In genomic region chr17:83998972-83999545, GRCm38 (mm10) we compare ENCODE assay signal across 16 mouse cellular contexts.
DNase-seq lines count a peak whose midpoint lies in the region; ATAC-seq and TF ChIP-seq lines count a peak whose summit lies in the region.
"Had no signal": no experiment of that assay in that cellular context is flagged by ENCODE, and none has a peak within 500 bp of the region (broad histone marks: within the 10 kb centered on the region; RNA-seq: fewer than 3 reads in every experiment).

No protein-coding gene starts in this region.

- TF ChIP-seq RAD21 in MEL (IDR thresholded peaks at IDR 0.05; ENCODE audit: low read depth, low read length), result no peak

- 41% methylated on average over 10 of the region's 10 CpGs for WGBS in intestine, postnatal 0 days
- 51% methylated on average over 10 of the region's 10 CpGs for WGBS in liver, postnatal 0 days (ENCODE audit: insufficient replicate concordance)

- no peaks in the 10 kb centered on the region for H3K79me2 ChIP-seq in MEL (ENCODE audit: control insufficient read depth, insufficient read depth, low read length, poor library complexity)

- TF ChIP-seq POLR2A in MEL (IDR thresholded peaks at IDR 0.05; ENCODE audit: control insufficient read depth in 1 of 2, insufficient read depth in 1 of 2, low read depth in 1 of 2, low read length in 2 of 2, poor library complexity in 1 of 2), result no peak

- H3K36me3 ChIP-seq in MEL (ENCODE audit: control insufficient read depth in 1 of 2, insufficient read depth in 2 of 2, low read length in 2 of 2), result peaks cover 0 to 9% of the 10 kb centered on the region in 2 experiments; a peak in 2 of 4 replicates
- H3K36me3 ChIP-seq in intestine, postnatal 0 days (ENCODE audit: control insufficient read depth, insufficient read depth), result no peaks in the 10 kb centered on the region
- H3K36me3 ChIP-seq in liver, postnatal 0 days (replicated peaks; ENCODE audit: insufficient read depth, low read length), result no peaks in the 10 kb centered on the region
- H3K36me3 ChIP-seq: hindbrain, embryonic 13.5 days; midbrain, embryonic 12.5 days had no signal

- peak overlapping the region; percentile 51 for H3K4me2 ChIP-seq in intestine, postnatal 0 days (replicated peaks; ENCODE audit: low read depth)
- peak overlapping the region; percentile 30 for H3K4me2 ChIP-seq in liver, postnatal 0 days (ENCODE audit: low read depth, low read length)
- H3K4me2 ChIP-seq: hindbrain, embryonic 13.5 days; midbrain, embryonic 12.5 days had no signal

- peak; percentile 33 for DNase-seq in kidney, adult 11 months
- no peak for DNase-seq in kidney, adult 8-10 months
- DNase-seq in MEL (ENCODE audit: low read depth, low spot score), result peak; percentile 67
- peak; percentile 37 for DNase-seq in liver, postnatal 0 days
- DNase-seq in cerebellum, adult 11-12 months, result no peak
- no peak for DNase-seq in urinary bladder, adult 18-20 months (ENCODE audit: low spot score in 2 of 2)
- DNase-seq: adrenal gland, adult 2 months; B cell, adult 2 months; cerebellum, adult 2 months; embryo, embryonic 11 days; gastrocnemius, postnatal 14 days; right cerebral cortex, postnatal 4 days; thymus, postnatal 36 days had no signal

- H3K27ac ChIP-seq in MEL (ENCODE audit: control insufficient read depth, low read depth, low read length), result no peak overlapping the region
- peak overlapping the region; percentile 76 for H3K27ac ChIP-seq in intestine, postnatal 0 days (ENCODE audit: low read depth, low read length)
- H3K27ac ChIP-seq in liver, postnatal 0 days (ENCODE audit: low read depth), result no peak overlapping the region
- H3K27ac ChIP-seq: hindbrain, embryonic 13.5 days; midbrain, embryonic 12.5 days had no signal

- no peak for TF ChIP-seq CTCF in MEL (IDR thresholded peaks at IDR 0.05 in 2 of 3, conservative IDR thresholded peaks at IDR 0.05 in 1 of 3; ENCODE audit: control insufficient read depth in 1 of 3, insufficient read depth in 1 of 3, low read depth in 2 of 3, low read length in 3 of 3, poor library complexity in 1 of 3, severe bottlenecking in 1 of 3)
- TF ChIP-seq CTCF in intestine, postnatal 0 days (IDR thresholded peaks at IDR 0.05; ENCODE audit: low read depth), result no peak
- no peak for TF ChIP-seq CTCF in liver, postnatal 0 days (IDR thresholded peaks at IDR 0.05; ENCODE audit: low read depth)

- peak; percentile 94 for ATAC-seq in intestine, postnatal 0 days
- ATAC-seq in liver, postnatal 0 days, result peak; percentile 61

- H3K9ac ChIP-seq in MEL (ENCODE audit: control insufficient read depth, low read depth, low read length, poor library complexity, severe bottlenecking), result no peak overlapping the region
- no peak overlapping the region for H3K9ac ChIP-seq in intestine, postnatal 0 days (ENCODE audit: low read depth, low read length)
- no peak overlapping the region for H3K9ac ChIP-seq in liver, postnatal 0 days (replicated peaks)
- H3K9ac ChIP-seq: hindbrain, embryonic 13.5 days; midbrain, embryonic 12.5 days had no signal

- no peaks in the 10 kb centered on the region for H3K9me3 ChIP-seq in MEL (replicated peaks; ENCODE audit: insufficient read depth, low read length)
- H3K9me3 ChIP-seq in intestine, postnatal 0 days (ENCODE audit: control insufficient read depth), result no peaks in the 10 kb centered on the region
- no peaks in the 10 kb centered on the region for H3K9me3 ChIP-seq in liver, postnatal 0 days (ENCODE audit: low read length)
- H3K9me3 ChIP-seq: hindbrain, embryonic 13.5 days; midbrain, embryonic 12.5 days had no signal

- TF ChIP-seq EP300 in MEL (IDR thresholded peaks at IDR 0.05; ENCODE audit: low read depth in 1 of 2, low read length in 2 of 2), result peak in 1 of 2 experiments; percentile 55; a peak in 2 of 4 replicates
- TF ChIP-seq EP300 in liver, postnatal 0 days (IDR thresholded peaks at IDR 0.05; ENCODE audit: low read depth), result no peak

- no peak overlapping the region for H3K4me3 ChIP-seq in MEL (ENCODE audit: control insufficient read depth in 1 of 2, insufficient read depth in 1 of 2, low read depth in 2 of 2, low read length in 2 of 2)
- no peak overlapping the region for H3K4me3 ChIP-seq in intestine, postnatal 0 days (ENCODE audit: low read depth, low read length)
- no peak overlapping the region for H3K4me3 ChIP-seq in liver, postnatal 0 days (ENCODE audit: low read depth, low read length)
- H3K4me3 ChIP-seq: hindbrain, embryonic 13.5 days; midbrain, embryonic 12.5 days had no signal

- H3K4me1 ChIP-seq in MEL (ENCODE audit: control insufficient read depth in 1 of 2, insufficient read depth in 2 of 2, low read length in 2 of 2), result peaks cover 0 to 15% of the 10 kb centered on the region in 2 experiments; a peak in 2 of 4 replicates
- H3K4me1 ChIP-seq in intestine, postnatal 0 days (replicated peaks; ENCODE audit: control insufficient read depth, insufficient read depth, low read length), result 0 out of 2 replicates have a peak, but pooled peaks cover 10% of the 10 kb centered on the region
- H3K4me1 ChIP-seq in liver, postnatal 0 days (ENCODE audit: insufficient read depth), result peaks cover 18% of the 10 kb centered on the region

- H3K27me3 ChIP-seq in MEL (ENCODE audit: control insufficient read depth in 1 of 2, insufficient read depth in 2 of 2, low read length in 2 of 2), result no peaks in the 10 kb centered on the region; a peak in 1 of 4 replicates
- H3K27me3 ChIP-seq in intestine, postnatal 0 days (replicated peaks; ENCODE audit: control insufficient read depth, insufficient read depth, low read length), result no peaks in the 10 kb centered on the region
- no peaks in the 10 kb centered on the region for H3K27me3 ChIP-seq in liver, postnatal 0 days (ENCODE audit: insufficient read depth, low read length)
- H3K27me3 ChIP-seq: hindbrain, embryonic 13.5 days; midbrain, embryonic 12.5 days had no signal

TF ChIP-seq in MEL, 35 proteins besides CTCF, POLR2A, EP300 and RAD21:
- TF ChIP-seq CHD2 (IDR thresholded peaks at IDR 0.05; ENCODE audit: low read length) (0 out of 2 replicates have a peak, but pooled peaks have one; percentile 24), MAZ (IDR thresholded peaks at IDR 0.05; ENCODE audit: low read depth, low read length) (0 out of 2 replicates have a peak, but pooled peaks have one; percentile 33), SMC3 (IDR thresholded peaks at IDR 0.05; ENCODE audit: low read depth, low read length) (0 out of 2 replicates have a peak, but pooled peaks have one; percentile 1), USF2 (IDR thresholded peaks at IDR 0.05; ENCODE audit: borderline replicate concordance in 1 of 2, insufficient read depth in 1 of 2, low read depth in 1 of 2, low read length in 2 of 2) (no peak)

Comparison
In these comparisons a context has a peak if more than half of its experiments do, and no peak if none do; other contexts are left out.
1. DNase-seq: peak in kidney, adult 11 months (single experiment), MEL (single experiment) and liver, postnatal 0 days (single experiment); none in kidney, adult 8-10 months (0 of 2), cerebellum, adult 11-12 months (single experiment) and urinary bladder, adult 18-20 months (0 of 2).